Mouse (Mus musculus) forebrain, postnatal 0 days (tissue): ENCODE data around the gene Unc45b. TPM values are rescaled to one million over a fixed set of nuclear protein-coding genes. Genes with fewer than 3 reads are reported as not detected.
A peak's percentile ranks its signal among the peaks of the same experiment; 100 is the strongest.
"Not testable (repeated sequence)": the region's sequence is repeated elsewhere in the genome, so short reads cannot be mapped to it uniquely, and the experiment has no call there.

Experiments
- ATAC-seq: fragments of 200-750 bp; cut with Nextera tagmentation; 2 replicates; pipeline ENCODE4 v1.8.0; 2017; ENCODE audit warnings: mild to moderate bottlenecking, moderate library complexity
- DNase-seq: peaks from one replicate; pipeline ENCODE4 v3.0.0-alpha.2; 2015
- H3K27ac ChIP-seq: fragments of 300-500 bp; sonication (generic); 2 replicates; pipeline ENCODE4 v1.5.1; 2014; ENCODE audit warnings: low read depth, mild to moderate bottlenecking, antibody characterized with exemption, low read length, moderate library complexity, mixed read lengths
- H3K27me3 ChIP-seq: fragments of 300-500 bp; sonication (generic); 2 replicates; pipeline ENCODE4 v1.6.1; 2014; ENCODE audit warnings: mild to moderate bottlenecking, low read length, mixed read lengths; ENCODE audit not compliant: insufficient read depth
- H3K36me3 ChIP-seq: fragments of 300-500 bp; sonication (generic); 2 replicates; pipeline ENCODE4 v1.6.1; 2014; ENCODE audit warnings: mild to moderate bottlenecking, moderate library complexity; ENCODE audit not compliant: insufficient read depth
- H3K4me1 ChIP-seq: fragments of 300-500 bp; sonication (generic); 2 replicates; pipeline ENCODE4 v1.6.1; 2014; ENCODE audit warnings: antibody characterized with exemption; ENCODE audit not compliant: insufficient read depth
- H3K4me2 ChIP-seq: fragments of 300-500 bp; sonication (generic); 2 replicates; pipeline ENCODE4 v1.6.1; 2014; ENCODE audit warnings: low read depth, mild to moderate bottlenecking, moderate library complexity
- H3K4me3 ChIP-seq: fragments of 300-500 bp; sonication (generic); 2 replicates; pipeline ENCODE4 v1.5.1; 2014; ENCODE audit warnings: low read depth, low read length, mixed read lengths
- H3K9ac ChIP-seq: fragments of 300-500 bp; sonication (generic); 2 replicates; pipeline ENCODE4 v1.6.1; 2014; ENCODE audit warnings: mild to moderate bottlenecking
- H3K9me3 ChIP-seq: fragments of 300-500 bp; sonication (generic); 2 replicates; pipeline ENCODE4 v1.6.1; 2016; ENCODE audit warnings: low read length
- CTCF ChIP-seq: sonication (generic); IDR thresholded peaks from 2 replicates; pipeline ENCODE4 v1.5.1; 2016; ENCODE audit warnings: antibody characterized with exemption, control low read depth, low read depth
- WGBS: fragments of 180-500 bp; shearing (Covaris S2); extraction: QIAGEN DNeasy Blood & Tissue Kit; methylation state at CpG from one replicate; pipeline ENCODE4 v1.1.7; 2014; 5-methylcytosine and 5-hydroxymethylcytosine counted together
- polyA plus RNA-seq: library from polyadenylated mRNA; unstranded; fragments of >200 nt; fragmentation: Nextera tagmentation; extraction: Ambion mirVana; gene quantifications from 2 replicates; pipeline ENCODE4 v1.2.1, GENCODE M21; 2015
- total RNA-seq: library from RNA; depleted of rRNA; stranded (reverse); fragments of >200 nt; gene quantifications from 2 replicates; pipeline ENCODE4 v1.2.3, GENCODE M21; 2014

Unc45b gene
- total and polyA plus RNA-seq, 2 experiments from 2014 or later, result 1.4 to 2.4 TPM

DNA sequence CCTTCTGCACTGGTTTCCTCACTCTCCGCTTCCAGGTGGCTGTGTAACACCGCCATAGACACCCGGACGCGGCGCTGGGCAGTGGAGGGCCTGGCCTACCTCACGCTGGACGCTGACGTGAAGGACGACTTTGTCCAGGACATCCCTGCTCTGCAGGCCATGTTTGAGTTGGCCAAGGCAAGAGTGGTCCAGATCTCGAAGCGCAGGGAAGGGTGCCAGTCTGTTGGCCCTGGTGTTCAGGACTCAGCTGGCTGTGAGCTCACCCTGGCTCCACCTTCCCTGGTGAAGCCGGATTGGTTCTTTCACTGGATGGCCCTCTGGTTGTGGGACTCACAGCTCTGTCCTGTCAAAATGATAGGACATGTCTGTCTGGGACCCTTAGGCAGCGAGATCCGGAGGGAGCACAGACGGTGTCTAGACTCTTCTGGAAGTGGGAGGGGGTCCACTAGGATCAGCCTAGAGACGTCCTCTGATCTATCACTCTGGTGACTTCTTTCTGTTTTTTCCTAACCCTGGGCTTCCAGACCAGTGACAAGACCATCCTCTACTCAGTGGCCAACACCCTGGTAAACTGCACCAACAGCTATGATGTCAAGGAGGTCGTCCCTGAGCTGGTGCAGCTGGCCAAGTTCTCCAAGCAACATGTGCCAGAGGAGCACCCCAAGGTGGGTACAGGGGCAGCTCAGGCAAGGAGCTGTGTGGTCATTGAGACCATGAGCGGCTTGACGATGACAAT is 18.7 kb downstream of the Unc45b start:
- no peak for ATAC-seq
- TF ChIP-seq CTCF, result no peak
- Histone ChIP-seq H3K9me3 (no peaks in the 10 kb centered on the region), H3K9ac (no peak overlapping the region), H3K4me2 (no peak overlapping the region), H3K36me3 (no peaks in the 10 kb centered on the region), H3K27ac (no peak overlapping the region), H3K27me3 (peaks cover 22% of the 10 kb centered on the region), H3K4me3 (no peak overlapping the region), H3K4me1 (no peaks in the 10 kb centered on the region)
- DNase-seq, result no peak
- 30% methylated on average over 20 of the region's 20 CpGs for WGBS

DNA sequence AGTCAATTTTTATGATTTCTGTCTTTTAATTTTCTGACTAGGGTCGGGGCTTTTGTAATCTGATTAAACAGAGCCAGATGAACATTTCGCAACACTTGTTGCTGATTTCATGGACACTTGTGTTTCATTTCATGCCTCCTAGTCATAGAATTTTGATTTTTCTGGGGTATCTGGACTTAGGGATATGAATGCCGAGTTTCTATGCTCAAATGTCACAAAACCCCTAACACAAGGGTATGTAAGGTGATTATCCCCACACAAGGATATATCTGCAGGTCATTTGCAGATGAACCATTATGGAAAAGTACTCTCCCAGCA is 19.2 kb downstream of the Unc45b start:
- H3K4me2 ChIP-seq, result 0 out of 2 replicates have a peak overlapping the region, but pooled peaks have one; percentile 98
- H3K4me1 ChIP-seq, result no peaks in the 10 kb centered on the region
- TF ChIP-seq CTCF, result no peak
- H3K9ac ChIP-seq, result no peak overlapping the region
- H3K27me3 ChIP-seq, result peaks cover 27% of the 10 kb centered on the region
- ATAC-seq, result no peak
- DNase-seq, result peak; percentile 16
- 45% methylated on average over 3 of the region's 3 CpGs for WGBS
- H3K27ac ChIP-seq, result no peak overlapping the region
- H3K36me3 ChIP-seq, result no peaks in the 10 kb centered on the region
- H3K9me3 ChIP-seq, result no peaks in the 10 kb centered on the region
- peak overlapping the region; percentile 46; the same call in 1 of the 2 replicates for H3K4me3 ChIP-seq

DNA sequence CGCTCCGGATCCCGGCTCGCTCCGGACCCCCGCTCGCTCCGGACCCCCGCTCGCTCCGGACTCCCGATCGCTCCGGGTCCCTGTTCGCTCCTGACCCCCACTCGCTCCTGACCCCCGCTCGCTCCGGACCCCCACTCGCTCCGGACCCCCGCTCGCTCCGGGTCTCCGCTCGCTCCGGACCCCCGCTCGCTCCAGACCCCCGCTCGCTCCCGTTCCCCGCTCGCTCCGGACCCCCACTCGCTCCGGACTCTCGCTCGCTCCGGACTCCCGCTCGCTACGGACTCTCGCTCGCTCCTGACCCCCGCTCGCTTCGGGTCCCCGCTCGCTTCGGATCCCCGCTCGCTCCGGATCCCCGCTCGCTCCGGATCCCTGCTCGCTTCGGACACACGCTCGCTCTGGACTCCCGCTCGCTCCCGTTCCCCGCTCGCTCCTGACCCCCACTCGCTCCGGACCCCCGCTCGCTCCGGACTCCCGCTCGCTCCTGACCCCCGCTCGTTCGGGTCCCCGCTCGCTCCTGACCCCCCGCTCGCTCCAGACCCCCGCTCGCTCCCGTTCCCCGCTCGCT is 20.1 kb downstream of the Unc45b start:
- Histone ChIP-seq H3K4me3 (peak overlapping the region; percentile 46), H3K27me3 (peaks cover 31% of the 10 kb centered on the region), H3K4me2 (peak overlapping the region; percentile 98)
- WGBS, result 2% methylated on average over 74 of the region's 85 CpGs
- not testable (repeated sequence) for ATAC-seq, H3K4me1 ChIP-seq, H3K9me3 ChIP-seq, H3K9ac ChIP-seq, H3K27ac ChIP-seq, H3K36me3 ChIP-seq
- DNase-seq, result peak; percentile 14

DNA sequence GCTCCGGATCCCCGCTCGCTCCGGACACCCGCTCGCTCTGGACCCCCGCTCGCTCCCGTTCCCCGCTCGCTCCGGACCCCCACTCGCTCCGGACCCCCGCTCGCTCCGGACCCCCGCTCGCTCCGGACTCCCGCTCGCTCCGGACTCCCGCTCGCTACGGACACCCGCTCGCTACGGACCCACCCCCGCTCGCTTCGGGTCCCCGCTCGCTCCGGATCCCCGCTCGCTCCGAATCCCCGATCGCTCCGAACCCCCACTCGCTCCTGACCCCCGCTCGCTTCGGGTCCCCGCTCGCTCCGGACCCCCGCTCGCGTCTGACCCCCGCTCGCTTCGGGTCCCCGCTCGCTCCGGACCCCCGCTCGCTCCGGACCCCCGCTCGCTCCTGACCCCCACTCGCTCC is 20.8 kb downstream of the Unc45b start:
- not testable (repeated sequence) for H3K27ac ChIP-seq, H3K36me3 ChIP-seq, H3K4me1 ChIP-seq, H3K9me3 ChIP-seq, ATAC-seq
- peak overlapping the region; percentile 46 for H3K4me3 ChIP-seq
- peaks cover 37% of the 10 kb centered on the region for H3K27me3 ChIP-seq
- peak overlapping the region; percentile 43 for H3K9ac ChIP-seq
- peak overlapping the region; percentile 98 for H3K4me2 ChIP-seq
- DNase-seq, result peak; percentile 28
- WGBS, result 3% methylated on average over 53 of the region's 63 CpGs

DNA sequence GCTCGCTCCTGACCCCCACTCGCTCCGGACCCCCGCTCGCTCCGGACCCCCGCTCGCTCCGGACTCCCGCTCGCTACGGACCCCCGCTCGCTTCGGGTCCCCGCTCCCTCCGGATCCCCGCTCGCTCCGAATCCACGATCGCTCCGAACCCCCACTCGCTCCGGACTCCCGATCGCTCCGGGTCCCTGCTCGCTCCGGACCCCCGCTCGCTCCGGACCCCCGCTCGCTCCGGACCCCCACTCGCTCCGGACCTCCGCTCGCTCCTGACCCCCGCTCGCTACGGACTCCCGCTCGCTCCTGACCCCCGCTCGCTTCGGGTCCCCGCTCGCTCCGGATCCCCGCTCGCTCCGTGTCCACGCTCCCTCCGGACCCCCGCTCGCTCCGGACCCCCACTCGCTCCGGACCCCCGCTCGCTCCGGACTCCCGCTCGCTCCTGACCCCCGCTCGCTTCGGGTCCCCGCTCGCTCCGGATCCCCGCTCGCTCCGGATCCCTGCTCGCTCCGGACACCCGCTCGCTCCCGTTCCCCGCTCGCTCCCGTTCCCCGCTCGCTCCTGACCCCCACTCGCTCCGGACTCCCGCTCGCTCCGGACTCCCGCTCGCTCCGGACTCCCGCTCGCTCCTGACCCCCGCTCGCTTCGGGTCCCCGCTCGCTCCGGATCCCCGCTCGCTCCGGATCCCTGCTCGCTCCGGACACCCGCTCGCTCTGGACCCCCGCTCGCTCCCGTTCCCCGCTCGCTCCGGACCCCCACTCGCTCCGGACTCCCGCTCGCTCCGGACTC is 21.5 kb downstream of the Unc45b start:
- Histone ChIP-seq H3K4me3 (peak overlapping the region; percentile 46), H3K9ac (peak overlapping the region; percentile 43), H3K4me2 (peak overlapping the region; percentile 98), H3K27me3 (peaks cover 38% of the 10 kb centered on the region)
- H3K9me3 ChIP-seq, H3K27ac ChIP-seq, H3K4me1 ChIP-seq, ATAC-seq, H3K36me3 ChIP-seq: not testable (repeated sequence)
- peak; percentile 48 for DNase-seq
- 1% methylated on average over 113 of the region's 119 CpGs for WGBS

DNA sequence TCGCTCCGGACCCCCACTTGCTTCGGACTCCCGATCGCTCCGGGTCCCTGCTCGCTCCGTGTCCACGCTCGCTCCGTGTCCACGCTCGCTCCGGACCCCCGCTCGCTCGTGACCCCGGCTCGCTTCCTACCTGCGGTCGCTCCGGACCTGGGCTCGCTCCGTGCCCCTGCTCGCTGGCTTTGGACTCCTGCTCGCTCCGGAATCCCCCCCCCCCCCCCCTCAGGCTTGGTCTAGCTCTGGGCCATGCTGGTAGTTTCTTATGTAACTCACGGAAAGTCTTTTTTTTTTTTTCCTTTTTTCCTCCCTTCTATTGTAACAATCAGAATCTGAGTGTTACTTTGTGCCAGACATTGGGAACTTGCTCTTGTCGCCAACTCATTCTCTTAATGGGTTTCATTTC is 22.8 kb downstream of the Unc45b start:
- Histone ChIP-seq H3K27ac (no peak overlapping the region), H3K4me3 (peak overlapping the region; percentile 46), H3K9me3 (no peaks in the 10 kb centered on the region), H3K4me2 (peak overlapping the region; percentile 98), H3K4me1 (no peaks in the 10 kb centered on the region), H3K36me3 (no peaks in the 10 kb centered on the region), H3K9ac (no peak overlapping the region), H3K27me3 (peaks cover 38% of the 10 kb centered on the region)
- WGBS, result under 1% methylated on average over 28 of the region's 29 CpGs
- no peak for TF ChIP-seq CTCF
- DNase-seq, result no peak
- ATAC-seq, result no peak

DNA sequence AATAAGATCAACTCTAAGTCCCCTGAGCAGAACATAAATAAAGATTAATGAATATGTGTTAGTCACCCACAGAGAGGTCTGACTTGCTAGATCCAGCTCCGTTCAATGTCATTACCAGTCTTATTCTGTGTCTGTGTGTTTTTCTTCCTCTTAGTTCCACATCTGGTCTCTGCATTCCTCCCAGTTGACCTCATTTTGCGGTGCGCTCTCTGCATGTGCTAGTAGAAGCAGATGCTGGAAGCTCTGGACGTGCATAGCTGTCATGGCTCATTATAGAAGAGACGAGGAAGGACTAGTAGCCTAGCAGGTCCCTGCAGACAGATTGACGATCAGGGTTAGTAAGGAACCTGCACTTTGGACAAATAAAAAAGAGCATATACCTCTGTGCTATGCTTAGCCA is 33.0 kb downstream of the Unc45b start:
- no peak for TF ChIP-seq CTCF
- H3K9ac ChIP-seq, result no peak overlapping the region
- H3K36me3 ChIP-seq, result no peaks in the 10 kb centered on the region
- no peaks in the 10 kb centered on the region for H3K27me3 ChIP-seq
- H3K27ac ChIP-seq, result no peak overlapping the region
- ATAC-seq (no peak), DNase-seq (no peak)
- H3K9me3 ChIP-seq, result no peaks in the 10 kb centered on the region
- no peaks in the 10 kb centered on the region for H3K4me1 ChIP-seq
- WGBS, result 77% methylated on average over 6 of the region's 6 CpGs
- H3K4me3 ChIP-seq, result no peak overlapping the region
- no peak overlapping the region for H3K4me2 ChIP-seq
